Mouse (Mus musculus) forebrain, embryonic 13.5 days (tissue): ENCODE data around the gene Ddah1. TPM values are rescaled to one million over a fixed set of nuclear protein-coding genes. Genes with fewer than 3 reads are reported as not detected.
A peak's percentile ranks its signal among the peaks of the same experiment; 100 is the strongest.

ENCODE experiments used
- ATAC-seq: fragments of 200-750 bp; cut with Nextera tagmentation; 2 replicates; pipeline ENCODE4 v1.8.0; 2017
- H3K27ac ChIP-seq: fragments of 300-500 bp; sonication (generic); 2 replicates; pipeline ENCODE4 v1.5.1; 2015; ENCODE audit warnings: inconsistent platforms, mild to moderate bottlenecking, moderate library complexity
- H3K27me3 ChIP-seq: fragments of 300-500 bp; sonication (generic); 2 replicates; pipeline ENCODE4 v1.6.1; 2015; ENCODE audit warnings: mild to moderate bottlenecking, inconsistent platforms
- H3K36me3 ChIP-seq: fragments of 300-500 bp; sonication (generic); 2 replicates; pipeline ENCODE4 v1.6.1; 2015; ENCODE audit warnings: mild to moderate bottlenecking, inconsistent platforms; ENCODE audit not compliant: poor library complexity, severe bottlenecking
- H3K4me1 ChIP-seq: fragments of 300-500 bp; sonication (generic); 2 replicates; pipeline ENCODE4 v1.6.1; 2015; ENCODE audit warnings: inconsistent platforms
- H3K4me2 ChIP-seq: fragments of 300-500 bp; sonication (generic); 2 replicates; pipeline ENCODE4 v1.6.1; 2015; ENCODE audit warnings: inconsistent platforms, mild to moderate bottlenecking, moderate library complexity
- H3K4me3 ChIP-seq: fragments of 300-500 bp; sonication (generic); 2 replicates; pipeline ENCODE4 v1.5.1; 2015; ENCODE audit warnings: mild to moderate bottlenecking, inconsistent platforms
- H3K9ac ChIP-seq: fragments of 300-500 bp; sonication (generic); 2 replicates; pipeline ENCODE4 v1.6.1; 2015; ENCODE audit warnings: mild to moderate bottlenecking, inconsistent platforms
- H3K9me3 ChIP-seq: fragments of 300-500 bp; sonication (generic); replicated peaks from 2 replicates; pipeline ENCODE4 v1.6.1; 2016; ENCODE audit warnings: inconsistent platforms
- WGBS: fragments of 180-500 bp; shearing (Covaris S2); methylation state at CpG from one replicate; pipeline ENCODE4 v1.1.7; 2015; 5-methylcytosine and 5-hydroxymethylcytosine counted together
- polyA plus RNA-seq: library from polyadenylated mRNA; unstranded; fragments of >200 nt; fragmentation: Nextera tagmentation; extraction: Ambion mirVana; gene quantifications from 2 replicates; pipeline ENCODE4 v1.2.1, GENCODE M21; 2015

Ddah1 gene
- polyA plus RNA-seq = 128 and 149 TPM in 2 replicates

DNA sequence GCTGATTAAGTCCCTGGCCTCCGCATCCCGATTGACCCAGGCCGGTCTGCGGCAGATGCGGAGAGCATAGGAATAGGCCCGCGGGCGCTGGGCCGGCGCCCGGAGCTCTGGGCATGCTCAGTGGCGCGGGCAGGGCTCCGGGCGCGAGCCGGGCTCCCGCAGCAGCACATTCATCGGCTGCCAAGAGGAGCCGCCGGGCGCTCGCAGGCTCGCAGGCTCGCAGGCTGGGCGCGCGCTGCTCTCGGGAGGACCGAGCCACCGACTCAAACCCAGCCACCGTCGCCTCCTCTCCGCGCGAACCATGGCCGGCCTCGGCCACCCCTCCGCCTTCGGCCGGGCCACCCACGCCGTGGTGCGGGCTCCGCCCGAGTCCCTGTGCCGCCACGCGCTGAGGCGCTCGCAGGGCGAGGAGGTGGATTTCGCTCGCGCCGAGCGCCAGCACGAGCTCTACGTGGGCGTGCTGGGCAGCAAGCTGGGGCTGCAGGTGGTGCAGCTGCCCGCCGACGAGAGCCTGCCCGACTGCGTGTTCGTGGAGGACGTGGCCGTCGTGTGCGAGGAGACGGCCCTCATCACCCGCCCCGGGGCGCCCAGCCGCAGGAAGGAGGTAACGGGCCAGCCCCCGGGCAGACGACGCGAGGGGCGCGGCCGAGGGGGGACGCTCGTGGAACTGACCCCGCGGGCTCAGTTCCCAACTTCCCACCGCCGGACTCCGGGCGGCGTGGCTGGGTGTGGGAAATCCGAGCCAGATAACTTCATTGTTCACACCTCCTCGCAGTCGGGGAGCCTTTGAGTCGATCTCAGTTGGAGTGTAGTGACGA lies at the start of gene Ddah1:
Gene Ddah1 (plus strand): TSS at position 115 of the 818 bp plus-strand sequence.
- no peaks in the 10 kb centered on the region for H3K9me3 ChIP-seq
- H3K27ac ChIP-seq = peak within 1 kb of the TSS; percentile 91
- peak within 1 kb of the TSS; percentile 94 for H3K9ac ChIP-seq
- no peaks in the 10 kb centered on the region for H3K36me3 ChIP-seq
- ATAC-seq = peak; percentile 94
- under 1% methylated on average over 93 of the region's 97 CpGs for WGBS
- H3K4me3 ChIP-seq = peak within 1 kb of the TSS; percentile 78
- H3K4me1 ChIP-seq = peaks cover 39% of the 10 kb centered on the region
- H3K4me2 ChIP-seq = peak within 1 kb of the TSS; percentile 96
- no peaks in the 10 kb centered on the region for H3K27me3 ChIP-seq

DNA sequence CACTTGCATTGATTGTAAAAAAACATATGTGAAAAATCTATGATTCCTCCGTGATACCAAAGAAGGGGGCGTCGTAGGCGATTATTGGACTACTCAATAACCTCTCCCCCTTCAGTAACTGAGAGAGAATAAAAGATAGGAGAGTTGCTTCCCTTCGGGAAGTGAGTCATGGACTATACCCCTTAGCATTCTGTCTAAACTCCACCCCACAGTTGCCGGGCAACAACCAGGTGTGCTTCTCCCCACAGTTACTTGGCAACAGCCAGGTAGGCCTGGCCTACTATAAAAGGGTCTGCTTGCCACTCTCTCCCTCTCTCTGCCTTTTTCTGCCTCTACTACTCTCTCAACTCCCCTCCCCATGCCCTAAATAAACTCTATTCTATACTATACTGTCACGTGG lies 42.6 kb upstream of the Ddah1 start:
- H3K4me3 ChIP-seq = no peak overlapping the region
- H3K27me3 ChIP-seq = no peaks in the 10 kb centered on the region
- ATAC-seq = no peak
- no peaks in the 10 kb centered on the region for H3K4me1 ChIP-seq
- H3K27ac ChIP-seq = no peak overlapping the region
- no peaks in the 10 kb centered on the region for H3K36me3 ChIP-seq
- no peak overlapping the region for H3K9ac ChIP-seq
- H3K9me3 ChIP-seq = no peaks in the 10 kb centered on the region
- WGBS = 87% methylated on average over 7 of the region's 7 CpGs
- no peak overlapping the region for H3K4me2 ChIP-seq

DNA sequence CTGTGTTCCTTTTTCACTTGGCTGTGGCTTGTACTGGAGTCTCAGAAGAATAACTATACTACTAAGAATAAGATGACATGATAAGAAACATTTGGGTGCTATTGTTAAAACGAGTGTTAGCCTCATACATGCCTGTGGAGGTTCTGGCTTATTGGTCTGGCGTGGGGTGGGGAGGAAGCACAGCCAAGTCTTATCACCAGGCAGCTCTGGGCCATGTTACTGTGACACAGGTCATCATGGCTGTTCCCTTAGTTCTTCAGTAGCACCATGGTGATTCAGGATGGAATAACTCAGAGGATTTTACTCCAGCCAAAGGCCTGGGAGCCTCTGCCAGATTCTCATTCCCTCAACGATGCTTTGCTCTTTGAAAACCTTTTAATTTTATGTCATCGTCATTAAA lies 38.8 kb upstream of the Ddah1 start:
- H3K36me3 ChIP-seq = no peaks in the 10 kb centered on the region
- H3K27me3 ChIP-seq = no peaks in the 10 kb centered on the region
- H3K4me2 ChIP-seq = no peak overlapping the region
- H3K9me3 ChIP-seq = no peaks in the 10 kb centered on the region
- H3K4me3 ChIP-seq = no peak overlapping the region
- H3K27ac ChIP-seq = no peak overlapping the region
- H3K4me1 ChIP-seq = no peaks in the 10 kb centered on the region
- ATAC-seq = no peak
- 86% methylated on average over 4 of the region's 4 CpGs for WGBS
- no peak overlapping the region for H3K9ac ChIP-seq

DNA sequence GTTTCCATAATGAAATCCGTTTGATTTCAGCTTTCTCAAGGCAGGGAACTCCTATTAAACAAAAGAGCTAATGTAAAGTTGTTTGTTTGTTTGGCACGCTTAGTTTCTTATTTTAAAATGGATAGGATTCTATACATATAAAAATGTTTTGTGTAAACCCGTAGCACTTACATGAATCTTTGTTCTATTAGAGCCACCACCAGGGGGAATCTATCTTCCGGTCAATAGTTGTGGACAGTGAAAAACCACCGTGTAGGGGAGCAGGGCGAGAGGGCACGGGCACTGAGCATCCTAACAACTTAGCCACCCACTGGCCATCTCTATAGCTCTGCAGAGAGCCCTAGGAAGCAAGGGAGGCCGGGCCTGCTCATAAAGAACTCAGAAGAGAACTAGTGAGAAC lies 33.4 kb upstream of the Ddah1 start:
- H3K4me1 ChIP-seq = peaks cover 8% of the 10 kb centered on the region
- no peak overlapping the region for H3K27ac ChIP-seq
- H3K27me3 ChIP-seq = no peaks in the 10 kb centered on the region
- no peak overlapping the region for H3K9ac ChIP-seq
- WGBS = 88% methylated on average over 8 of the region's 8 CpGs
- no peaks in the 10 kb centered on the region for H3K36me3 ChIP-seq
- no peaks in the 10 kb centered on the region for H3K9me3 ChIP-seq
- no peak for ATAC-seq
- no peak overlapping the region for H3K4me2 ChIP-seq
- no peak overlapping the region for H3K4me3 ChIP-seq

DNA sequence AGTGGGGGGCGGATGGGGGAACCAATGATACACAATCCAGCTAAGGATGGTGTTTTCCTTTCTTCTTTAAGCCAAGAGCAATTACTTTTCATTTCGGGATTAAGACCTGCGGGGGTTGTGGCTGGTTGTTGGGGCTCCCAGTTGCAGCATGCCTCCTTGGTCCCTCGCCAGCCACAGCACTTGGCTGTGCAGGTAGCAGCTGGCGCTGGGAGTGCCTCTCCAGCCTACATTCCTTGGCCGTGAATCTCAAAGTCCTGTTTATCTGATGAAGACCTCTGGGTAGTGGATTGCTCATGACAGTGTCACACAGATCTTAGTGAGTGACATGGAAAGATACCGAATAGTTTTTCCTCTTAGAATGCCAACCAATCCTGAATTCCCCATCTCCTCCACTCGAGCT lies 30.1 kb upstream of the Ddah1 start:
- no peak overlapping the region for H3K4me2 ChIP-seq
- H3K36me3 ChIP-seq = no peaks in the 10 kb centered on the region
- ATAC-seq = 0 out of 2 replicates have a peak, but pooled peaks have one; percentile 21
- H3K9ac ChIP-seq = no peak overlapping the region
- H3K27ac ChIP-seq = no peak overlapping the region
- H3K27me3 ChIP-seq = no peaks in the 10 kb centered on the region
- H3K4me3 ChIP-seq = no peak overlapping the region
- no peaks in the 10 kb centered on the region for H3K9me3 ChIP-seq
- peaks cover 8% of the 10 kb centered on the region for H3K4me1 ChIP-seq
- 37% methylated on average over 8 of the region's 8 CpGs for WGBS

DNA sequence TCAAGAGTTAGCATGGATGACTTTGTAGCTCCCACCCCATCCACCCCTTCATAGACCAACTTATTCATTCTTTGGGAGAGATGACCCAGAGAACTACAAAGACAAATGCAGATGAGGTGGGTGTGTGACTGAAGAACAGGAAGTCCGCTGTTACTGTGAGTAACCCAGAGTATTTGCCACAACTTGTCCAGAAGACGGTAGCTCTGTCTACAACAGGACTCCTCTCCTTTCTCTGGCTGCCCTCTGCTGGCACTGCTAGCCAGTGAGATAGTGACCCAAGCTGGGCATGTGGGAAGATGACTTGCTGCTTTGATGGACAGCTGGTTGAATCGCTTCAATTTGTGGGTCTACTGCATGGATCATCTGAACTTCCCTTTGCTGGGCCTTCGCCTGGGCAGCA lies 28.9 kb upstream of the Ddah1 start:
- H3K27ac ChIP-seq = no peak overlapping the region
- H3K4me2 ChIP-seq = no peak overlapping the region
- no peak for ATAC-seq
- H3K36me3 ChIP-seq = no peaks in the 10 kb centered on the region
- no peaks in the 10 kb centered on the region for H3K27me3 ChIP-seq
- H3K4me1 ChIP-seq = peaks cover 8% of the 10 kb centered on the region
- 84% methylated on average over 4 of the region's 4 CpGs for WGBS
- no peak overlapping the region for H3K9ac ChIP-seq
- H3K9me3 ChIP-seq = no peaks in the 10 kb centered on the region
- no peak overlapping the region for H3K4me3 ChIP-seq

DNA sequence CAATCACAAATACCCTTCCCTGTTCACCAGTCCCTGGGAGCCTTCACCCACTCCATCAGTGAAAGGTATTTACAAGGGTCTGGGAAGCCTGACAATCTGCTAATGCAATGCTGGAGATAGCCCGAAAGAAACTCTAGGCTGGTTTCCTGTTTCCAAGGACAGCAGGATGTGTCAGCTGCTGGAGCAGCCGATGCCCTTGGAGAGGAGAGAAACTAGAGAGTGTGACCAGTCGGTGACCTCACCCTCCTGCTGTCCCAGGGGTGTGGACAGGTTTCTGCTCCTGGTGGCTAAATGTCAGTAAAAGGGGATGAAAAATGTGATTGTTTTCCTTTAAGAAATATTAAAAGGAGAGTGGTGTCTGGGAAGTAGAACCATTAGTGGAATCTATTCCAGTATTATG lies 28.4 kb upstream of the Ddah1 start:
- Histone ChIP-seq H3K4me3 (no peak overlapping the region), H3K9ac (no peak overlapping the region), H3K9me3 (no peaks in the 10 kb centered on the region), H3K36me3 (no peaks in the 10 kb centered on the region), H3K4me1 (peaks cover 8% of the 10 kb centered on the region), H3K4me2 (no peak overlapping the region), H3K27ac (no peak overlapping the region), H3K27me3 (no peaks in the 10 kb centered on the region)
- ATAC-seq = no peak
- WGBS = 71% methylated on average over 3 of the region's 3 CpGs

DNA sequence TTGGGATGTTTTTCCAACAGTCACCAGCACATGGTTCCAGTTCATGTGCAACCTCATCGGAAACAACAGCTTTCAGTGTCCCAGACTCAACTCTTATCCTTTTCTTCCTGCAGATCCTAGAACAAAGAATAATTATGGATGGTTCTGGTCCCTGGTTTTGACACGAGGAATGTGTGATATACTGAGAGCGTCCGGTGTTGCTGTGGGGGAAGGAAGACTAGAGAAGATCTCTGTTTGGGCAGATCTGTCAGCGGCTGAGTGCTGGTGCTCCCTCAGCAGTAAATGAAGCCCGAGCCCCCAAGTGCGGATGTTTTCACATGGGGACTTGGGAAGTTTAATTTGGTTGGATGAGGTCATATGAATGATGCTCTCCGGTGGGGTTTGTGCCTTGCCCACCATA lies 23.6 kb upstream of the Ddah1 start:
- H3K4me2 ChIP-seq = no peak overlapping the region
- H3K9ac ChIP-seq = no peak overlapping the region
- 0 out of 2 replicates have a peak, but pooled peaks cover 1% of the 10 kb centered on the region for H3K4me1 ChIP-seq
- H3K27ac ChIP-seq = no peak overlapping the region
- 92% methylated on average over 8 of the region's 8 CpGs for WGBS
- ATAC-seq = no peak
- H3K9me3 ChIP-seq = no peaks in the 10 kb centered on the region
- no peak overlapping the region for H3K4me3 ChIP-seq
- H3K36me3 ChIP-seq = no peaks in the 10 kb centered on the region
- no peaks in the 10 kb centered on the region for H3K27me3 ChIP-seq

DNA sequence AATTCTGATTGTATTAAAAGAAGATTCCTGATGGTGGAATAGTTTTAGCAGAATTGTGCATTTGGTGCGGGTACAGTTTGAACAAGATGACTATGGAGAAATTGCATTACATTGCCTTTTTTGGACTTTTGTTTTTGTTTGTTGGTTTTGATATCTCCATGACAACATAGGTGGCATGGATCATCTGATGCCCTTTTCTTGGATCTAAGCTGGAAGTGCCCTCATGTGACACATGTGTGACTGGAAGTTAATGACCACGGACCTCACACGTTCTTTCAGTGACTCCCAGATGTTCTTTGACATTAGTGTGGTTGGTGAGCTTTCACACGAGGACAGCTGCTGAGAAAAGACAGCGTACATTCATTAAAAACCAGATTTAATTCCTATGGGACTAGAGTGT lies 21.9 kb upstream of the Ddah1 start:
- 83% methylated on average over 5 of the region's 5 CpGs for WGBS
- H3K9me3 ChIP-seq = no peaks in the 10 kb centered on the region
- no peak overlapping the region for H3K4me3 ChIP-seq
- no peak overlapping the region for H3K4me2 ChIP-seq
- no peak overlapping the region for H3K27ac ChIP-seq
- no peak for ATAC-seq
- no peaks in the 10 kb centered on the region for H3K36me3 ChIP-seq
- H3K4me1 ChIP-seq = peaks cover 5% of the 10 kb centered on the region; the same call in 1 of the 2 replicates
- H3K27me3 ChIP-seq = no peaks in the 10 kb centered on the region
- H3K9ac ChIP-seq = no peak overlapping the region

DNA sequence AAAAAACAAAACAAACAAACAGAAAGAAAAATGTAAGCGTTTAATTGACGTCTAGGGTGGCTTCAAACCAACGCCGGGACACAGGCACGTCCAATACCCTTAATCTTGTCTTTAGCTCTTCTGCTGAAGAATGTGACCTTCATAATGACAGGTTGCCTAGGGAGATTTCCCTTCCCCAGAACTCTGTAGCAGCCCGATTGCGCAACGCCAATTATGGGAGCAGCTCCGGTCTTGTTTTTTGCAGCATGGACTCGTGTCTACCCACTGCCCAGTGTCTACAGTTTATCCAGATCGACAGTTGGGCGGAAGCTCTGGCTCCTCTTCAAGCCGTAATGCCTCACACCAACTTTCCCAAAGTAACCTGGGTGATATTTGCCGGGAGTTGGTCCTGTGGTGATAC lies 19.8 kb upstream of the Ddah1 start:
- no peak for ATAC-seq
- WGBS = 90% methylated on average over 14 of the region's 14 CpGs
- no peaks in the 10 kb centered on the region for H3K27me3 ChIP-seq
- no peak overlapping the region for H3K4me3 ChIP-seq
- no peaks in the 10 kb centered on the region for H3K9me3 ChIP-seq
- H3K4me1 ChIP-seq = peaks cover 14% of the 10 kb centered on the region
- H3K9ac ChIP-seq = no peak overlapping the region
- H3K27ac ChIP-seq = no peak overlapping the region
- H3K36me3 ChIP-seq = no peaks in the 10 kb centered on the region
- no peak overlapping the region for H3K4me2 ChIP-seq

DNA sequence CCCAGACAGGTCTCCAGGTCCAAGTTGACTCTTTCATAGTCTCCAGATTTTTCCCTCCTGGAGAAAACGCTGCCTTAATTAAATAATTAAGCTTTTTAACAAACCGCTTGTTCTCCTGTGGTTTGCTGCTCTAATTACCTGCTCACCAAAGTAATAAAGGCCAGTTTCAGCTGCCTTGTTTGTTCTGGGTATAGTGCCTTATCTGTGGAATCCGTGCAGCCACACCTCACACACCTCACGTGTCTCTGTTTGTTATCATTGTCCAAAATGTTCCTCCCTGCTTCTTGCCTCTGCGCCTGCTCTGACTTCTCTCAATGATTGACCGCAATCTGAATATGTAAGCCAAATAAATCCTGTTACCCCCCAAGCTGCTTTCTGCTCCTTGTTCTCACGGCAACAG lies 18.6 kb upstream of the Ddah1 start:
- no peaks in the 10 kb centered on the region for H3K36me3 ChIP-seq
- H3K4me1 ChIP-seq = peaks cover 15% of the 10 kb centered on the region
- H3K27me3 ChIP-seq = no peaks in the 10 kb centered on the region
- H3K9me3 ChIP-seq = no peaks in the 10 kb centered on the region
- no peak overlapping the region for H3K4me3 ChIP-seq
- 63% methylated on average over 7 of the region's 7 CpGs for WGBS
- H3K27ac ChIP-seq = no peak overlapping the region
- H3K9ac ChIP-seq = no peak overlapping the region
- no peak overlapping the region for H3K4me2 ChIP-seq
- no peak for ATAC-seq

DNA sequence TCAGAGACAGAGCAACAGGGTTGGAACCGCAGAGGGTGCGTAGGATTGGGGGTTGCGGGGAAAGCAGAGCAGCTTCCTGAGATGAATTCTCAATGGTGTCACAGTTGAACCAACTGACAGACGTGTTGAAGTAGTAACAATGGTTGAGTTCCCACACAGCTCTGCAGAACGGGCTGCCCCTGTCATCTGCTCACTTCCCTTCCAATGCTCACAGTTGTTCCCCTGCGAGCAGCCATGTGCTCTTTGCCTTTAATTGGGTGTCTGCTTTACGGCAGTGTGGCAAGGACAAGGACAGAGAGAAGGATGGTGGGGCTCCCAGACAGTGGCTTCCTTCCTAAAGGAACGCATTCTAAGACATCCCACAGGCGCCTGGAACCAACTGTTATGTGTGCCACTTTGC lies 15.4 kb upstream of the Ddah1 start:
- no peaks in the 10 kb centered on the region for H3K27me3 ChIP-seq
- no peaks in the 10 kb centered on the region for H3K9me3 ChIP-seq
- no peaks in the 10 kb centered on the region for H3K36me3 ChIP-seq
- H3K27ac ChIP-seq = no peak overlapping the region
- peak; percentile 89 for ATAC-seq
- no peak overlapping the region for H3K9ac ChIP-seq
- H3K4me1 ChIP-seq = peaks cover 15% of the 10 kb centered on the region
- no peak overlapping the region for H3K4me3 ChIP-seq
- peak overlapping the region; percentile 3; the same call in 1 of the 2 replicates for H3K4me2 ChIP-seq
- 43% methylated on average over 9 of the region's 9 CpGs for WGBS
